Mouse (Mus musculus) limb, embryonic 10.5 days (tissue): ENCODE results near the gene 1700025C18Rik. TPM values are rescaled to one million over a fixed set of nuclear protein-coding genes. Genes with fewer than 3 reads are reported as not detected.

Experiments used
- DNase-seq: peaks from one replicate; pipeline ENCODE4 v3.0.0-alpha.2; 2017; ENCODE audit warnings: low spot score
- H3K27ac ChIP-seq: fragments of 300-500 bp; sonication (generic); 2 replicates; pipeline ENCODE4 v1.5.1; 2016; ENCODE audit warnings: mild to moderate bottlenecking
- H3K27me3 ChIP-seq: fragments of 300-500 bp; sonication (generic); 2 replicates; pipeline ENCODE4 v1.6.1; 2016; ENCODE audit warnings: low read depth, mild to moderate bottlenecking; ENCODE audit not compliant: poor library complexity, severe bottlenecking
- H3K36me3 ChIP-seq: fragments of 300-500 bp; sonication (generic); 2 replicates; pipeline ENCODE4 v1.6.1; 2016; ENCODE audit warnings: mild to moderate bottlenecking, moderate library complexity
- H3K4me1 ChIP-seq: fragments of 300-500 bp; sonication (generic); 2 replicates; pipeline ENCODE4 v1.6.1; 2016
- H3K4me3 ChIP-seq: fragments of 300-500 bp; sonication (generic); 2 replicates; pipeline ENCODE4 v1.5.1; 2016; ENCODE audit warnings: mild to moderate bottlenecking, moderate library complexity
- H3K9me3 ChIP-seq: fragments of 300-500 bp; sonication (generic); replicated peaks from 2 replicates; pipeline ENCODE4 v1.6.1; 2016; ENCODE audit warnings: mild to moderate bottlenecking
- WGBS: fragments of 180-500 bp; shearing (Covaris S2); methylation state at CpG from one replicate; pipeline ENCODE4 v1.1.7; 2016; 5-methylcytosine and 5-hydroxymethylcytosine counted together
- polyA plus RNA-seq: library from polyadenylated mRNA; unstranded; fragments of >200 nt; fragmentation: Nextera tagmentation; extraction: Ambion mirVana; gene quantifications from 2 replicates; pipeline ENCODE4 v1.2.1, GENCODE M21; 2016

Gene 1700025C18Rik
- polyA plus RNA-seq, 1 experiment from 2014 or later, result not detected

DNA sequence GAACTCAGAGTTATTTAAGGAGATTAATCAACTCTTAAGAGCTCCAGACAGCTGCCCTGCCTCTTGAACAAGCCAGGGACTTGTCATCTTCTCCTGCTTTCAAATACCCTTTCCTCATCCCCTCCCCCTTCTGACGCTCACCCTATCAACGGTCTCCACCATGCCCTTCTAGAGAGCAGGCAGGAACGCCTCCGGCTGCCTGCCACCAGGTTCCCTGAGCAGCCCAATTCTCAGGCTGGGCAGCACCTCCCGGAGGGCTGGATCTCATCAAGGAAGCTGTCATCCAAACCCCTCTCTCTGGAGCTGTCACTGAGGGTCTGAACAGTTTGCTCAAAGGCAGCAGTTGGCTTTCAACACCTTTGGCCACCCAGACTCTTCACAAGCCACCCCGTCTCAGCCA is 10.2 kb upstream of the 1700025C18Rik start:
- H3K4me3 ChIP-seq, result no peak overlapping the region
- no peak overlapping the region for H3K27ac ChIP-seq
- H3K36me3 ChIP-seq, result no peaks in the 10 kb centered on the region
- peaks cover 98% of the 10 kb centered on the region for H3K27me3 ChIP-seq
- peaks cover 31% of the 10 kb centered on the region for H3K4me1 ChIP-seq
- no peak for DNase-seq
- H3K9me3 ChIP-seq, result no peaks in the 10 kb centered on the region
- 3% methylated on average over 6 of the region's 6 CpGs for WGBS

GRCm38 (mm10) chr2:165098861-165099260 is 8.3 kb upstream of the 1700025C18Rik start:
- H3K4me1 ChIP-seq, result peaks cover 37% of the 10 kb centered on the region
- 85% methylated on average over 3 of the region's 3 CpGs for WGBS

DNA sequence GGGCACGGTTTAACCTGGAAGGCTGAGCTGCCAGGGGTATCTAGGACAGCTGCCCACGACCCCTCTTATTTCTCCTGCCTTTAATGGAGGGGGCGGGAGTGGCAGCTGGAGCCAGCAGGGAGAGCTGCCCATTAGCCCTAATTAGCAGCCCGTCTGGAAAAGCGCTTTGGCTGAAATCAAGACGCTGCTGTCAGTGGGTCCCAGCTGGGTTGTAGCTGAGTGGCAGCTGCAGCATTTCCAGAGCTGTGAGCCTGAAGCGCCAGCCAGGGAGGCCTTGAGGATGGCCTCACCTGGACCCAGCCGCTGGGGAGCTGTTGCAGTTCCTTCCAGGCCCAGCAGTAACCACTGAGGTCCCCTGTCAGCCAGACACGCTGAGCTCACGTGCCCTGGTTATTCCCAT is 5.8 kb upstream of the 1700025C18Rik start:
- no peaks in the 10 kb centered on the region for H3K36me3 ChIP-seq
- no peak overlapping the region for H3K4me3 ChIP-seq
- peaks cover 49% of the 10 kb centered on the region for H3K4me1 ChIP-seq
- H3K27me3 ChIP-seq, result peaks cover 75% of the 10 kb centered on the region
- no peaks in the 10 kb centered on the region for H3K9me3 ChIP-seq
- peak overlapping the region; percentile 3; the same call in 1 of the 2 replicates for H3K27ac ChIP-seq
- 16% methylated on average over 10 of the region's 10 CpGs for WGBS
- DNase-seq, result no peak

More at GRCm38 (mm10) chr2:165098861-165099260, 8.3 kb upstream of the 1700025C18Rik start:
- no peak for DNase-seq
- H3K36me3 ChIP-seq, result no peaks in the 10 kb centered on the region
- H3K4me3 ChIP-seq, result no peak overlapping the region
- no peak overlapping the region for H3K27ac ChIP-seq
- peaks cover 94% of the 10 kb centered on the region for H3K27me3 ChIP-seq
- H3K9me3 ChIP-seq, result no peaks in the 10 kb centered on the region

GRCm38 (mm10) chr2:165092393-165092792 is 1.8 kb upstream of the 1700025C18Rik start:
- H3K27ac ChIP-seq, result no peak overlapping the region

DNA sequence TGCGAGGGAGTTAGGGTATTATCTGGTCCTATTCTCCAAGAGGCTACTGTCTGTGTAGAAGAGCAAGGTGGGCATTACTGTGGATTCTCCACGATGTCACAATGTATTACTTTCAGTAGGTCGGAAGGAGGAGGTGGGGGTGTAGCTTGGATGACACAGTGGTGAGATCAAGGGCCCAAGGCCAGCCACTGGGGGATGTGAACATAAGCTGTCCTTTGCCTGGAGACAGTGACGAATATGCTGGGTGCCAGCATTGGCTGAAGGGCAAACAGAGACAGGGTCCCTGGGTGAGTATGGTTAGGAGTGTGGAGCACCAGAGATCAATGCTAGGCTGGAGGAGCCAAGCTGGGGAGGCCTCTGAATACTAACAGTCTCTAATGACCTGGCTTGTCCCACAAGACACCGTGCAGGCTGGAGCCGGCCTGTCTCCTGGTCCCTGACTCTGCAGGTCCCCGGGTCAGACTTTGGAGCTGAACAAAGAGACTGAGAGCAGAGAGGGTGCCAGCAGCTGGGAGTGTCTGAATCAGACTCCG is 949 bp upstream of the 1700025C18Rik start:
- H3K36me3 ChIP-seq, result no peaks in the 10 kb centered on the region
- H3K4me3 ChIP-seq, result no peak overlapping the region
- H3K27me3 ChIP-seq, result peaks cover 50% of the 10 kb centered on the region
- DNase-seq, result no peak
- H3K9me3 ChIP-seq, result no peaks in the 10 kb centered on the region
- H3K4me1 ChIP-seq, result peaks cover 39% of the 10 kb centered on the region
- H3K27ac ChIP-seq, result no peak overlapping the region
- WGBS, result 76% methylated on average over 8 of the region's 8 CpGs

More at GRCm38 (mm10) chr2:165092393-165092792, 1.8 kb upstream of the 1700025C18Rik start:
- H3K4me1 ChIP-seq, result peaks cover 48% of the 10 kb centered on the region
- peaks cover 59% of the 10 kb centered on the region for H3K27me3 ChIP-seq
- 56% methylated on average over 7 of the region's 7 CpGs for WGBS
- H3K9me3 ChIP-seq, result no peaks in the 10 kb centered on the region
- H3K4me3 ChIP-seq, result no peak overlapping the region
- DNase-seq, result no peak
- no peaks in the 10 kb centered on the region for H3K36me3 ChIP-seq

DNA sequence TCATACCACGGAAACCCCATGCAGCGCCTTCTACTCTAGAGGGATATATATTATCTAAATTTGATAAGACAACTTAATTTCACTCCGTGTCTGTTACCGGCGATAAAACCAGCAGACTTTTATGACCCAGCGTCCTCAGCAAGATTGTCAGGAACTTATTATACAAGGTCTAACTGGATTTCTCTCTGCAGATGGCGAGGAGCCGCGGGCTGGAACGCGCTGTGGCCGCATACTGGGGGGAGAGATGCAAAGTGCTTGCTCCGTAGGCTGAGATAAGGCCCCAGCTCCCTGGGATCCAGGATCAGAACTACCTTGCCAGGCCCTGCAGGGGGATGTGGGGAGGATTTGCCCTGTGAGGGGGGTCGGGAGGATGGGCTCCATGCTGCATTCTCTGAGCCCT is 1.1 kb downstream of the 1700025C18Rik start:
- Histone ChIP-seq H3K27me3 (peaks cover 33% of the 10 kb centered on the region), H3K4me3 (no peak overlapping the region)

GRCm38 (mm10) chr2:165086634-165087033 is 3.9 kb downstream of the 1700025C18Rik start:
- H3K9me3 ChIP-seq, result no peaks in the 10 kb centered on the region
- no peak overlapping the region for H3K27ac ChIP-seq
- H3K4me1 ChIP-seq, result peaks cover 10% of the 10 kb centered on the region; the same call in 1 of the 2 replicates
- H3K27me3 ChIP-seq, result peaks cover 38% of the 10 kb centered on the region
- H3K36me3 ChIP-seq, result no peaks in the 10 kb centered on the region
- 91% methylated on average over 4 of the region's 4 CpGs for WGBS
- no peak for DNase-seq
- no peak overlapping the region for H3K4me3 ChIP-seq

More for the DNA sequence above, 1.1 kb downstream of the 1700025C18Rik start:
- WGBS, result 43% methylated on average over 14 of the region's 14 CpGs
- no peak for DNase-seq
- H3K27ac ChIP-seq, result no peak overlapping the region
- H3K36me3 ChIP-seq, result no peaks in the 10 kb centered on the region
- peaks cover 24% of the 10 kb centered on the region for H3K4me1 ChIP-seq
- no peaks in the 10 kb centered on the region for H3K9me3 ChIP-seq

- WGBS, result 25% methylated on average over 7 of the region's 7 CpGs
- Histone ChIP-seq H3K27ac (no peak overlapping the region), H3K9me3 (no peaks in the 10 kb centered on the region), H3K4me1 (peaks cover 37% of the 10 kb centered on the region), H3K27me3 (peaks cover 66% of the 10 kb centered on the region), H3K4me3 (no peak overlapping the region), H3K36me3 (no peaks in the 10 kb centered on the region)
- no peak for DNase-seq
Observed at GRCm38 (mm10) chr2:165081257-165081656, 9.3 kb downstream of the 1700025C18Rik start.

DNA sequence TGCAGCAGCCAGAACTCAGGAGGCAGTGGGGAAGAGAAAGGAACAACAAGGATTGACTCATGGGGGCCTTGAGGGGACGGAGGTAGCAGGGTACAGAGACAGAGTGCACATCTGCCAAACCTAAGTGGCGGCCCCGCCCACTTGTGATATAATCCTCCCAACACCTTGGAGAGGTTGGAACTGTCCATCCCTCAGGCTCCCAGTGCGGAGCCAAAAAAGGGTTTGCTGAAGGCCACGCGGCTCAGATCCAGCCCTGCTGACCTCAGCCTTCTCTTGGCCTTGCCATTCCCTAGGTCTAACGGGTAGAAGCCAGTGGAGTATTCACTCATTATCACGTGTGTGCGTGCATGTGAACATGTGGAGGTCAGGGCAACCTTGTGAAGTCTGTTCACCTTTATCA is 9.9 kb downstream of the 1700025C18Rik start:
- Histone ChIP-seq H3K27ac (no peak overlapping the region), H3K27me3 (peaks cover 72% of the 10 kb centered on the region), H3K4me3 (no peak overlapping the region), H3K4me1 (peaks cover 43% of the 10 kb centered on the region), H3K36me3 (no peaks in the 10 kb centered on the region), H3K9me3 (no peaks in the 10 kb centered on the region)
- WGBS, result 22% methylated on average over 9 of the region's 9 CpGs
- no peak for DNase-seq

DNA sequence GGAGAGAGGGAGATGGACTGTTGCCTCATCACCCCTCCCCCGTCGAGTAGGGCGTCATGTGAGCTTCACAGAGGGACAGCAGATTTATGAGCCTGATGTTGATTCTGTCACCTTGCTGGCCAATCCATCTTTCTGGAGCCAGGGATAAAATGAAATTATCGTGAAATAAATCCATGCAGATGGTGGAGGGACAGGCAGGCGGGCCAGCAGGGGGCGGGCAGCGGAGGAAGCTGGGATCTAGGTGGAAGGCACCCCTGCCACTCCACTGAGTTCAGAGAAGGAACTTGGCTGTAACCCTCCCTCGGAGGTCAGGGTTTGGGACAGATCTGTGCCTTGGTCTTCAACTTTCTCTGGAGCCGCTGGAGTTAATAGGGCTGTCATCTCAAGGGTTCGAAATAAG is 11.9 kb downstream of the 1700025C18Rik start:
- Histone ChIP-seq H3K27ac (no peak overlapping the region), H3K27me3 (peaks cover 86% of the 10 kb centered on the region)
- DNase-seq, result no peak

GRCm38 (mm10) chr2:165078045-165078444 is 12.5 kb downstream of the 1700025C18Rik start:
- Histone ChIP-seq H3K4me1 (peaks cover 43% of the 10 kb centered on the region), H3K9me3 (no peaks in the 10 kb centered on the region), H3K36me3 (no peaks in the 10 kb centered on the region), H3K27ac (no peak overlapping the region), H3K4me3 (no peak overlapping the region), H3K27me3 (peaks cover 92% of the 10 kb centered on the region)
- WGBS, result 72% methylated on average over 8 of the region's 8 CpGs
- DNase-seq, result no peak

More for the DNA sequence above, 11.9 kb downstream of the 1700025C18Rik start:
- H3K9me3 ChIP-seq, result no peaks in the 10 kb centered on the region
- no peaks in the 10 kb centered on the region for H3K36me3 ChIP-seq
- 28% methylated on average over 10 of the region's 10 CpGs for WGBS
- H3K4me1 ChIP-seq, result peaks cover 43% of the 10 kb centered on the region
- no peak overlapping the region for H3K4me3 ChIP-seq

- no peak overlapping the region for H3K27ac ChIP-seq
- 5% methylated on average over 9 of the region's 9 CpGs for WGBS
- no peaks in the 10 kb centered on the region for H3K36me3 ChIP-seq
- peaks cover 43% of the 10 kb centered on the region for H3K4me1 ChIP-seq
- 0 out of 2 replicates have a peak overlapping the region, but pooled peaks have one; percentile 4 for H3K4me3 ChIP-seq
- H3K27me3 ChIP-seq, result peaks cover 100% of the 10 kb centered on the region
- no peak for DNase-seq
- no peaks in the 10 kb centered on the region for H3K9me3 ChIP-seq
Observed at GRCm38 (mm10) chr2:165077055-165077454, 13.5 kb downstream of the 1700025C18Rik start.

DNA sequence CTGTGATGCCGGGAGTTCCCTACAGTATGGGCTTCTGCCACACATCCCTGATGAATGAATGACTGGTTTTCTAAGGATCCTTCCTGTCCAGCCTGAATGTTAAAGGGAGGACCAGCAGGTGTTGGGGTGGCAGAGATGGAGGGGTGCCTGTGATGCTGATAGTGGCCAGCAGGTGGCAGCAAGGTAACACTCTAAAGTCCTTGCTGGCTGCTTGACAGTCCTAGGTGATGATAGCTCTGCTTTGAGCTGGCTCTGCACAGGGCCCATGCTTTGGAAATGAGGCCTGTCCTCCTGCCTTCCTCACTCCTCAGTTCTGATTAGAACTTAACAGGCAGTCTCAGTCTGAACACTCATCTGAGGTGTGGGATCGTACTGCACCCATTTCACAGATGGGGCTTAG is 15.6 kb downstream of the 1700025C18Rik start:
- Histone ChIP-seq H3K27ac (no peak overlapping the region), H3K4me3 (no peak overlapping the region), H3K4me1 (peaks cover 44% of the 10 kb centered on the region), H3K36me3 (no peaks in the 10 kb centered on the region), H3K9me3 (no peaks in the 10 kb centered on the region), H3K27me3 (peaks cover 97% of the 10 kb centered on the region)
- DNase-seq, result peak; percentile 91
- 38% methylated on average over 2 of the region's 2 CpGs for WGBS
